Mouse (Mus musculus) layer of hippocampus, postnatal 25 days (tissue): ENCODE results near the gene Stxbp1. TPM values are rescaled to one million over a fixed set of nuclear protein-coding genes. Genes with fewer than 3 reads are reported as not detected.
"Not testable (repeated sequence)": the region's sequence is repeated elsewhere in the genome, so short reads cannot be mapped to it uniquely, and the experiment has no call there.

Source experiments
- DNase-seq, 2 experiments: peaks; one replicate each; pipeline ENCODE4 v3.0.0; 2022; ENCODE audit warnings: mixed read lengths in 2 of 2, low spot score in 1 of 2; ENCODE audit errors: extremely low spot score in 1 of 2
- total RNA-seq, 2 experiments: library from RNA; stranded (reverse); gene quantifications; 2 replicates each; pipeline ENCODE4 v1.2.3; 2021

Stxbp1 gene
- total RNA-seq, 2 experiments from 2014 or later = 596 to 606 TPM

GRCm38 (mm10) chr2:32874951-32875674 is 28.1 kb upstream of the Stxbp1 start:
- no peak for DNase-seq

DNA sequence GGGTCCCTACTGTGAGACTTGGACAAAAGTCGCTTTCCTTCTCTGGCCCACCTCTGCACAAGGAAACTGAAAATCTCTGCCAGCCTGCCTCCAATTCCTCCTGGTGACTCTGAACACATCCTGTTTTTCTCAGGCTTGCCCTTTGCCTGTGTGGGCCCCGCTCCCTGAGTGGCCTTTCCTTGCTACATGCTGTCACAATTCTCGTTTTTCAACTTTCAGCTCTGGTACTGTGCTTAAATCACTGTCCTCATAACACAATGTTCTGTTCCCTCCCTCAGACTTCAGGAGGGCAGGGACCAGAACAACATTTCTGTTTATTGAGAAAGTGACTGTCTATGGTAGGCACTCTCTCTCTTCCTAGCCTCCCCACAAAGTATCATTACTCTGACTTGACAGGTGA is 27.0 kb upstream of the Stxbp1 start:
- no peak for DNase-seq

- no peak for DNase-seq
Measured at GRCm38 (mm10) chr2:32870275-32871100, 23.4 kb upstream of the Stxbp1 start.

DNA sequence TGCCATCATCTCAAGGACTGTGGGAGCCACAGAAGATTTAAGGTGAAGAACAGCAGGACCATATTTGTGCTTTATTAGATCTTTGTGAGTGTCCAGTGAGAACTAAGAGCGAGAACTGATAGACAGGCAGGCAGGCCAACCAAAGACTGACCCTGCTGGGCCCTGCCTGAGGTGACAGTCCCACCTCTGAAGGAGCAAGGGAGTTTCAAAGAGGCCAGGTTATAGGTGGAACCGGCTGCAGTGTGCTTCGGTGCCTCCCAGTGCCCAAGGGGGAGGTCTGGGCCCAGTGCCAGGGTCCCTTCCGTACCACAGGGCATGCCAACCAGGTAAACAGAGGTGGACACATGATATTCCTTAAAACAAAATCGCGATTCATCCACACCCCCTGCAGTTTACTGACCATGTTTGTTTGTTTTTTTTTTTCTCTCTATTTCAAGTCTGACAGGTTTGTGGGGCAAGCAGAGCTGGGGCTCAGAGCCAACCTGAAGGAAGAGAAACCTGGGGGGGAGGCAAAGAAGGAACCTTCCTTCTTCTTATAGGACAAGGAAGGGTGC is 22.8 kb upstream of the Stxbp1 start:
- DNase-seq = no peak

DNA sequence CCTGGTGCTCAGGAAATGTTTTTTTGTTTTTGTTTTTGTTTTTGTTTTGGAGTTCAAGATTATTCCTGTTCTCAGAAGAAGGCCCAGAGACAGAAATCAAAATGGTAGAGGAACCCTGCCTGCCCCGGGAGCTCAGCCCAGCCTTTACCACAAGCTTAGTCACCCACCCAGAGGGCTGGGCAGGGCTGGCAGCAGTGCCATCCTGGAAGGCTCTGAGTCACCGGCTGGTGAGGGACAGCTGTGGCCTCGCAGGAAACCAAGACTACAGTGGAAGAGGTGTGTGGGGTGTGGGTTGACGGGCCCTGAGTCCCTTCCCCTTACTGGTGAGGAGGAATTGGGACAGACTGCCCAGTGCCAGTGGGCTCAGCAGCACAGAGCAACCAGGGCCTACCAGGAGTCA is 20.3 kb upstream of the Stxbp1 start:
- no peak for DNase-seq

DNA sequence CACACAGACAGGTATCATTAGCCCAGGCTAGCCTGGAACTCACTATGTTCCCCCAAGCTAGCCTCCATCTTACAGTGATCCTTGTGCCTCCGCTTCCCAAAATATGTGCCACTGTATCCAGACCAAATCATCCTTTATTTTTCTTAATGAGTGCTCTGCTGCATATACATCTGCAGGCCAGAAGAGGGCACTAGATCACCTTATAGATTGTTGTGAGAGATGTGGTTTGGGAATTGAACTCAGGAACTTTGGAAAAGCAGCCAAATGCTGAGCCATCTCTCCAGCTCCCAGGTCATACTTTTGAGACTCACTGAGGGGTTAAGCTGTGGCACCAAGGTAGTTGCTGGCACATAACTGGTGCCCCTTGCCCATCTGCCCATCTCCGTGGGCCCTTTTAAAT is 17.7 kb upstream of the Stxbp1 start:
- DNase-seq = no peak

DNA sequence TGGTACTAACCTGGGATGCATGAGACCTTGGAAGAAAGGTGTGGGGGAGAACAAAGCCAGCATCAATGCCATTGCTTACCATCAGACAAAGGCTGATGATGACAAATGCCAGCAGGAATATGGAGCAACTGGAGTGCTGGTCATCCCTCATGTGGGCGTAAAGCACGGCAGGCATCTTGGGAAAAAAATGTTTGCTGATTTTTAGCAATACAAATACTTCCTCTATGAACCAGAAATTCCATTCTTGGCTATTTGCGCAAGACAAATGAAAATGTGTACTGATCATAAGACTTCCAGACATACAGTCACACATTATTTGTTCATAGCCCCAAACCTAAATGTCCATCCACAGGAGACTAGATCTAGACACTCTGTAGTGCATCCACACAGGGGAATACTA is 16.3 kb upstream of the Stxbp1 start:
- DNase-seq = no peak

GRCm38 (mm10) chr2:32860799-32861198 is 13.8 kb upstream of the Stxbp1 start:
- DNase-seq = no peak

- DNase-seq = no peak
Measured at GRCm38 (mm10) chr2:32859622-32860012, 12.6 kb upstream of the Stxbp1 start.

DNA sequence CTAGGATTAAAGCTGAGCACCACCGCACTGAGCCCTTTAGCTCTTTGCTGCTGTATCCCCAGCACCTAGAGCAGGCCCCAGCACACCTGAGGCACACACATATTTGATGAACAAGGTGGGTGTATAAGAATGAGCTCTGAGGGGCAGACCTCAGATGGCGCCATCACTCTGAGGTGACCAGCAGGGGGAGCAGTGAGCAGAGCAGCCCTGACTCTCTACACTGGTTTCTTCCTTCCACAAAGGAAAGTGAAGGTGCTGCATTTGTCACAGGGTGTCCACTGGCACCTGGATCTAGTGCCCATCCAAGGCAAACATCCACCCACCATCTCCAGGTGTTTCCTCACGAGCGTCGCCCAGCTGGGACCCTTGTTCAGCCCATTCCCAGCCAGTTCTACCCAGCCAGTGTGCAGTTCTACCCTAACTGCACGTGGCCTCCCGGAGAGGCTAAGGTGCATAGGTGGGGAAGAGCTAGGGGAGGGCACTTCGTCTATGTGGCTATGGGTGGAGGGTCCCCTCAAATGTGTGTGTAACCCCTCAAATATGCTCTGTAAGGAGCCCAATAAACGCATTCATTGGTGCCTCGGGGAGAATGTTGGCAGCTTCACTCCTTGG is 12.1 kb upstream of the Stxbp1 start:
- peak in 1 of 2 experiments; percentile 73 for DNase-seq

DNA sequence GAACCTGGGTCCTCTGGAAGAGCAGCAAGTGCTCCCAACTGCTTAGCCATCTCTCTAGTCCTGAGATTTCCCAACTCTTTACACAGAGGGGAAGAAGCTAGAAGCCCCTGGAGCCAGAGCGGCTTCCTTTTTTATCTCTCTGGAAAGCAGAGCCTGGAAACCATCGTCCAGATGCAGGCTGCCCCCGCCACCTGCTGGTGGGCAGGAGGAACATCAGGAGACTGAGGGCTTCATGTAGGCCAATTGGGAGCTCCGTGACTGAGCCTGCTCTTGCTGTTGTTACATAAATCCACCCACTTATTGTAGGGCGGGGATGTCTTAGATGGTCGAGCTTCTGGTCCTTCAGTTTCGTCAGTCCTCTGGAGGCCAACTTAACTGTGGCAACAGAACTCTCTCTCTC is 10.5 kb upstream of the Stxbp1 start:
- DNase-seq = peak; percentile 65 to 72

GRCm38 (mm10) chr2:32855790-32856465 is 8.9 kb upstream of the Stxbp1 start:
- DNase-seq = no peak

DNA sequence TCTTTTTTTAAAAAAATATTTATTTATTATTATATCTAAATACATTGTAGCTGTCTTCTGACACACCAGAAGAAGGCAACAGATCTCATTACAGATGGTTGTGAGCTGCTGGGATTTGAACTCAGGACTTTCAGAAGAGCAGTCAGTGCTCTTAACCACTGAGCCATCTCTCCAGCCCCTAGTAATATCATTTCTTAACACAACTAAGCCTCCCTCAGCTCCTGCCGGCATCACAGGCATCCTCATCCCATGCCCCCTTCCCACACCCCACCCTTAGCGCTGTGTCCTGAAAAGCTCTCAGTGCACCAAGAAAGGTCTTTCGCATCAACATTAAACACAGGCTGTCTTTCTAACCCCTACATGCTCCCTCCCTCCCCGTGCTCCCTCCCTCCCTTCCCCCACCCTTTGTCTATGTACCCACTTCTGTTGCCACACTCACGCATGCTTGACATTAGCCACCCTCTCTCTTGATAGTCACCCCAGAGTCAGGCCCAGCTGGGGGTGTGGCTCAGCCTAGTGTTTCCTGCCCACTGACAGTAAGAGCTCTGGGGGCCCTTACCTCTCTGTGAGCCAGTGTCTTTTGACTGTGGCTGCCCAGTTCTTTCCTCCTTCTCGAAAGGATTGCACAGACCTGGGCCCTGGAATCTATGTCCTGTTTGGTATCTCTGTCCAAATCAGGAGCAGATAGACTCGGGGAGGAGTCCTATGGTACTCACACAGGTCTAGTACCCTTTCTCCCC is 8.2 kb upstream of the Stxbp1 start:
- no peak for DNase-seq

DNA sequence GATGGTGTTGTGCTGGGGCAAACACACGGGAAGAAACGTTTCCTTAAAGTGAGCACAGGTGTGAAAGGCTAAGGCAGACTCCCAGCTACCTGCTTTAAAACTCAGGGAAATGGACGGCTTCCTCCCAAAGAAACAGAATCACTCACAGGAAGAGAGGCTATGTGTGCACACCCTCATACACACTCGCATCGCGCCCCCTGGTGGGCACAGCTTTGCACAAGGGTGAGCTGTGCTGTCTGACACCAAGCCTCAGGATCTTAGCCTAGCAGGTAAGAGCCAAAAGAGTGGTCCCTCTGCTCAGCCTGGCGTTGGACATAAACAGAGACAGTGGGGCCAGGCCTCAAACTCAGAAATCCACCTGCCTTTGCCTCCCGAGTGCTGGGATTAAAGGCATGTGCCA is 7.2 kb upstream of the Stxbp1 start:
- DNase-seq = peak; percentile 88 to 98

DNA sequence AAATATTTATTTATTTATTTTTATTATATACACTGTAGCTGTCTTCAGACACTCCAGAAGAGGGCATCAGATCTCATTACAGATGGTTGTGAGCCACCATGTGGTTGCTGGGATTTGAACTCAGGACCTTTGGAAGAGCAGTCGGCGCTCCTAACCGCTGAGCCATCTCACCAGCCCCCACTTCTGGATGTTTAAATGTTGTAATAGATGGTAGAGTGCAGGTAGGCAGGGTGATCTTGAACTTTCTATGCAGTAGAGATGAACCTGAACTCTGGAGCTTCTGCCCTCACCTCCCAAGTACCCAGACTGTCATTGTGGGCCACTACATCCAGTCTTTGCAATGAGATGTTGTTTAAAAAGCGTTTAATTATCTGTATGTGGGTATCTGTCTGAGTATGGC is 6.7 kb upstream of the Stxbp1 start:
- not testable (repeated sequence) for DNase-seq

- DNase-seq = peak; percentile 48 to 54
Measured at GRCm38 (mm10) chr2:32852156-32852555, 5.1 kb upstream of the Stxbp1 start.

GRCm38 (mm10) chr2:32847468-32847821 is 400 bp upstream of the Stxbp1 start:
- no peak for DNase-seq

DNA sequence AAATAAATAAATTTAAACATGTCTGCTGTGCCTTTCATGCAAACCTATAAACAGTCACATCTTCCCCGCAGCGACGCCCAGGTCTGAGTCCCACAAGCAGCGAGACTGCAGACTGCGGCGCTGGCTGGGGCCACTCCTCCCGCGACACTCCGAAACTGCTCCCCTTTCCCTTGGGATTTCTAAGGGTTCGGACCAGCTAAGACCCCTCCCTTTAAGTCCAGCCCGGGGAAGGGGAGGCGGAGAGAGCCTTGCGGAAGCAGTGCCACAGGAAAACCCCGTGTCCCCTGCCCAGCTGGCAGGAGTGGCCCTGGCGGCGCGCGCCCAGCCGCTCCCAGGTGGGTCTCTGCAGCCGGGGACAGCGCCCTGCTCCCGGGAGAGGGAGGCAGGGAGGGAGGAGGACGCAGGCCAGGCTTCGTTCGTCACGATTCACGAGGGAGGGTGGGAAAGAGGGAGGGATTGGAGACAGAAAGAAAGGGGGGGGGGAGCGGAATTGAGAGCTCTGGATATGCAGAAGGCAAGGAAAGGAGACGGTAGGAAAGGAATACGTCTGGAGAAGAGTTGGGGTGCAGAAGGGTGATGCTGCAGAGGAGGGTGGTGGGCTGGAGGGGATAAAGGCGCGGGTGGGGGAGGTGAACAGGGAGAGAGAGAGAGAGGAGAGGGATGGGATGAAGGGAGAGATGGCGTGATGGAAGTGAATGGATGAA is 792 bp downstream of the Stxbp1 start:
- peak; percentile 60 to 66 for DNase-seq

- DNase-seq = no peak
Measured at GRCm38 (mm10) chr2:32845572-32846100, 1.4 kb downstream of the Stxbp1 start.
